Mouse (Mus musculus): ENCODE measurements around the gene Lrrc25.
"Not testable (repeated sequence)": the region's sequence is repeated elsewhere in the genome, so short reads cannot be mapped to it uniquely, and the experiment has no call there.

Lrrc25 gene

GRCm38 (mm10) chr8:70615894-70616293, at the start of gene Lrrc25:
Lrrc25 (plus strand) TSS chr8:70616155.
- DNase-seq (ENCODE audit: low spot score), result no peak

GRCm38 (mm10) chr8:70570360-70570759, 45.6 kb upstream of the Lrrc25 start:
- no peak for DNase-seq (ENCODE audit: low spot score)

GRCm38 (mm10) chr8:70570990-70571389, 45.0 kb upstream of the Lrrc25 start:
- no peak for DNase-seq (ENCODE audit: low spot score)

GRCm38 (mm10) chr8:70574302-70574701, 41.7 kb upstream of the Lrrc25 start:
- DNase-seq (ENCODE audit: low spot score), result no peak

- DNase-seq (ENCODE audit: low spot score), result no peak
Measured at GRCm38 (mm10) chr8:70574915-70575314, 41.0 kb upstream of the Lrrc25 start.

- DNase-seq (ENCODE audit: low spot score), result no peak
Measured at GRCm38 (mm10) chr8:70577207-70577606, 38.7 kb upstream of the Lrrc25 start.

- no peak for DNase-seq (ENCODE audit: low spot score)
Measured at GRCm38 (mm10) chr8:70583476-70584387, 32.2 kb upstream of the Lrrc25 start.

- no peak for DNase-seq (ENCODE audit: low spot score)
Measured at GRCm38 (mm10) chr8:70584606-70585257, 31.2 kb upstream of the Lrrc25 start.

GRCm38 (mm10) chr8:70585258-70585652, 30.7 kb upstream of the Lrrc25 start:
- no peak for DNase-seq (ENCODE audit: low spot score)

- not testable (repeated sequence) for DNase-seq (ENCODE audit: low spot score)
Measured at GRCm38 (mm10) chr8:70587955-70588354, 28.0 kb upstream of the Lrrc25 start.

GRCm38 (mm10) chr8:70591569-70591968, 24.4 kb upstream of the Lrrc25 start:
- no peak for DNase-seq (ENCODE audit: low spot score)

- no peak for DNase-seq (ENCODE audit: low spot score)
Measured at GRCm38 (mm10) chr8:70593173-70593572, 22.8 kb upstream of the Lrrc25 start.

GRCm38 (mm10) chr8:70593961-70594609, 21.9 kb upstream of the Lrrc25 start, which contains the start of gene Isyna1:
Isyna1 (plus strand) TSS chr8:70594373.
- DNase-seq (ENCODE audit: low spot score), result no peak

- no peak for DNase-seq (ENCODE audit: low spot score)
Measured at GRCm38 (mm10) chr8:70594621-70595564, 21.1 kb upstream of the Lrrc25 start.

GRCm38 (mm10) chr8:70595811-70596210, 20.1 kb upstream of the Lrrc25 start:
- DNase-seq (ENCODE audit: low spot score), result no peak

- no peak for DNase-seq (ENCODE audit: low spot score)
Measured at GRCm38 (mm10) chr8:70596216-70596615, 19.7 kb upstream of the Lrrc25 start.

- no peak for DNase-seq (ENCODE audit: low spot score)
Measured at GRCm38 (mm10) chr8:70596775-70597416, 19.1 kb upstream of the Lrrc25 start.

GRCm38 (mm10) chr8:70597417-70598272, 18.3 kb upstream of the Lrrc25 start:
- no peak for DNase-seq (ENCODE audit: low spot score)

- no peak for DNase-seq (ENCODE audit: low spot score)
Measured at GRCm38 (mm10) chr8:70598283-70598682, 17.7 kb upstream of the Lrrc25 start.

- DNase-seq (ENCODE audit: low spot score), result no peak
Measured at GRCm38 (mm10) chr8:70598722-70599121, 17.2 kb upstream of the Lrrc25 start.
